Mouse (Mus musculus) embryonic stem cell, embryonic (primary cell): Measurements from ENCODE around the gene Zmynd8.

Experiments
- CTCF ChIA-PET, 4 experiments: fragments of 300-600 bp in 2 of 4; fragments of 350-600 bp in 2 of 4; sonication (Branson Sonifier 250); formaldehyde crosslinking; loops; one replicate each; lab custom pipeline; 2022; ENCODE audit warnings: inconsistent platforms in 2 of 4; lab: Charles Lee
- POLR2A ChIA-PET, 4 experiments: fragments of 300-600 bp in 2 of 4; fragments of 350-600 bp in 2 of 4; sonication (Branson Sonifier 250); formaldehyde crosslinking; loops; one replicate each; lab custom pipeline; 2022; ENCODE audit warnings: antibody characterized with exemption in 4 of 4, inconsistent platforms in 1 of 4; lab: Charles Lee

Zmynd8 gene

DNA sequence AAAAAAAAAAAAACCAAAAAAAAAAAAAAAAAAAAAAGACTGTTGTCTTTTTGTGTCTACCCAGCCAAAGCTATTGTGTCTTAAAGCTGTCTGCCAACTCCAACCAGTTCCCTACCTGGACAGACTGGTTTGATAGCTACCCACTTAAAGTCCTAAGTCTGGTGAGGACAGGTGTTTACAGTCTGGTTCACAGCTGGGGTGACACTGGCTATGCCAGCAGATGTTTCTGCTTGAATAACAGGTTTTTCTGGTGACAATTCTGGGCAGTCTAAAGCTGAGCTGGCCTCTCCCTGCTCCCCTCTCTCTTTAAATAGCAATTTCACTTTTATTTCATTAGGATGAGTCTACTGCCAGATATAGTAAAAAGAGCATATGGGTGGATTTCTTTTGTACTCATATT, 10.9 kb upstream of the Zmynd8 start:
- ChIA-PET CTCF (interaction anchor here in 3 of 4 experiments (0.6 to 2.8 kb wide), 6 partner anchors 15 to 797 kb away, joined by 3 to 8 read pairs (median 3); no protein-coding TSS in a partner anchor), POLR2A (interaction anchor here in 3 of 4 experiments (0.6 to 2.3 kb wide), 10 partner anchors 9 to 127 kb away, joined by 3 to 12 read pairs (median 5); partner anchors contain the start of gene Zmynd8 (in 1 of the 3))

DNA sequence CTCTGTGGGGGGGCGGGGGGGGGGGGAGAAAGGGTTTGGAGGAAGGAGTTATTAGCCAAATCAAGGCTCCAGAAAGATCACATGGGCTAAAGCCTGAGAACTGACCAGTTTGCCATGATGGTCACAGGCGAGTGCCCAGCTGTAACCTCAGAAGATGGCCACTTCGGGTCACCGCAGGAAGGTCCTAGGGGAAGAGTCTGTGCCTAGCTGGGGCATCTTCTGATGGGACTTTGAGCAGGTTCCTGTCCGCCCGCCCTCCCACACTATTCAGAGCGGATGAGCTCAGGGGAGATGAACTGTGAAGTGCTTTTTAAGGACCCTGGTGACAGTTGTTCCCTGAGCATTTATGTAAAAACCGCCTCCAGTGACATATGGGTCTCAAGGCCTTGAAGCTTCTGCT, 8.4 kb upstream of the Zmynd8 start:
- ChIA-PET POLR2A (interaction anchor here in 3 of 4 experiments (0.6 to 9.6 kb wide), 29 partner anchors 8 to 528 kb away, joined by 3 to 189 read pairs (median 6); partner anchors contain the start of gene Zmynd8 (in 2 of the 3)), CTCF (interaction anchor here in 3 of 4 experiments (0.6 to 3.5 kb wide), 6 partner anchors 13 to 496 kb away, joined by 3 to 16 read pairs (median 4); no protein-coding TSS in a partner anchor)

DNA sequence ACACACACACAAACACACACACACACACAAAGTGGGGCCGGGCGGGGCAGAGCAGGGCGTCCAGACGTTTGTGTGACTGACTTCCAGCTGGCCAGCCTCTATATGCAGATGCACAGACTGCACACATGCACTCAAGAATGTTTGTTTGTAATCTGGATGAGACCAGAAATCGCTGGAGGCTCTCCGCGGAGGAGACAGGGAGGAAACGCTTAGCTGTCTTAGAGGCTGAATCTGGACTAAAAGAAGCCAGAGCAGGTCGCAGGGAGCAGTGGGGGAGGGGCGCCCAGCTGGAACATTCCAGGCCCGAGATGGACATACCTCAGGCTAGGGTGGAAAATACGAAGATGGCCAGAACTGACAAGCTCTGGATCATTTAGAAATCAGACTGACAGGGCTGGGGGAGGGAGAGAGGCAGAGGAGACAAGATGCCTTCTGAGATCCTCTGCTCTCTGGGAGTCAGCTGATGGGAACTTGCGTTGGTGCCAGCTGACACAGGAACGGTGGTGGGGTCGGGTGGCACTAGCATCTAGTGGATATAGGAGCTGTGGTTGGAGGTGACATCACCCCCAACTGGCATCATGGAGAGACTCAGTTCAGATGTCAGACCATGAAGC, 7.6 kb upstream of the Zmynd8 start:
- ChIA-PET POLR2A (interaction anchor here in 3 of 4 experiments (0.5 to 9.6 kb wide), 41 partner anchors 8 to 571 kb away, joined by 3 to 189 read pairs (median 4); partner anchors contain the start of gene Zmynd8 (in 1 of the 3)), CTCF (interaction anchor here (0.6 to 3.5 kb wide), 15 partner anchors 11 to 120 kb away, joined by 3 to 16 read pairs (median 3); no protein-coding TSS in a partner anchor)

DNA sequence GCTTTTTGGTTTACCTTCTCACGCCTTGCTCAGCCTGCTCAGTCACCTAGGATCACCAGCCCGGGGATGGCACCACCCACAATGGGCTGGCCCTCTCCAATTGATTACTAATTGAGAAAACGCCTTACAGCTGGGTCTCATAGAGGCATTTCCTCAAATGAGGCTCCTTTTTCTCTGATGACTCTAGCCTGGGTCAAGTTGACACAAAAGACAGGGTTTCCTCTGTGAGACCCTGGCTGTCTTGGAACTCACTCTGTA, 2.2 kb upstream of the Zmynd8 start:
- ChIA-PET POLR2A (interaction anchor here in 3 of 4 experiments (0.7 to 9.6 kb wide), 16 partner anchors 9 to 135 kb away, joined by 3 to 189 read pairs (median 26); no protein-coding TSS in a partner anchor), CTCF (interaction anchor here in 1 of 4 experiments (1.1 to 3.6 kb wide), 4 partner anchors 15 to 92 kb away, joined by 3 to 28 read pairs (median 13); no protein-coding TSS in a partner anchor)

DNA sequence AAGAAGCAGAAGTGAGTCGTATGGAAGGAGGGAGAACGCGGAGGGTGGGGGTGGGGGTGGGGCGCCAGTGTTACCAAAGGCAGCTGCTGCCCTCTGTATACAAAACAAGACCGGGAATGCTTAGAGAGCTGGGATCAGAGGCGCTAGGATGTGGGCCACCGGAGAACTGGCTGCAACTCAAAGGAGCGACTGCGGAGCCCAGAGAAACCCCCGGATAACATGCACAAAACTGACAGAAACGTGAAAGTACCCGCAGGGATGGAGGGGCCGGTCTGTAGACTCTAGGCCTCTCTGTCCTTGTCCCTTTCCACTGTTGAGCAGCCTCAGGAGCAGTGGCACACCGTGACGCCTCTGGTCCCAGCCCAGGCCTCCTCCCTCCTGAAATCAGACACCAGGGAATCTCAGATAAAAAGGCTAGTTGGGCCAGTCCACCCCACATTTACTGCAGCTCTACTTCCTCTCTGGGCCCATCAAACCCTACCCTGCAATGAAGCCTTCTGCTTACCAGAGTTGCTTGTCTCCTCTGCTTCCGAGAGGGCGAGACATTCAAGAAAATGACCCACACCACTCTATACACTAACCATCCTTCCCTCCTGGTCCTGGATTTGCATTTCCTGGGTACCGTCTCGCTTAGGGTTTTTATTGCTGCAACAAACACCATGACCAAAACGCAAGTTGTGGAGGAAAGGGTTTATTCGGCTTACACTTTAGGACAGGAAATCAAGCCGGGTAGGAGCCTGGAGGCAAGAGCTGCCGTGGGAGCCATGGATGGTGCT, 1.7 kb upstream of the Zmynd8 start:
- ChIA-PET POLR2A (interaction anchor here (0.5 to 9.6 kb wide), 44 partner anchors 8 to 883 kb away, joined by 3 to 189 read pairs (median 6); no protein-coding TSS in a partner anchor), CTCF (interaction anchor here in 3 of 4 experiments (0.6 to 3.6 kb wide), 14 partner anchors 14 to 115 kb away, joined by 3 to 28 read pairs (median 4); no protein-coding TSS in a partner anchor)

DNA sequence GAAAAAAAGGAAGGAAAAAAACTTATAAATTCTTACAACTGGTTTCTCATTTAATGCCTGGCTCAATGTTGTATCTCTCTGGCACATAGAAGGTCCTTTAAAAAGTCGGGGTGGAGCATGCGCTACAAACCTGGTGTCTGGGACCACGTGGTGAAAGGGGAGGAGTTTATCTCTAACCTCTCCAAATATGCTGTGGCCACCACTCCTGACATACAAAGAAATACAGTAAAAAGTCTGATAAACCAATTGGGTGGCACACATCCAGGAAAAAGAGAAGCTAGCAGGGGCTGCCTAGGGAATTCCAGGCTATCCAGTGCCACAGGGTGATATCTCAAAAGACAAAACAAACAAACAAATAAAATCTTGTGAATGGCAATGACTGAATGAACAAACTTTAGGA, 1.1 kb upstream of the Zmynd8 start:
- POLR2A ChIA-PET = interaction anchor here (0.5 to 9.6 kb wide), 44 partner anchors 8 to 121 kb away, joined by 3 to 189 read pairs (median 6); no protein-coding TSS in a partner anchor
- CTCF ChIA-PET = interaction anchor here (0.6 to 3.6 kb wide), 18 partner anchors 12 to 182 kb away, joined by 3 to 28 read pairs (median 4); no protein-coding TSS in a partner anchor

DNA sequence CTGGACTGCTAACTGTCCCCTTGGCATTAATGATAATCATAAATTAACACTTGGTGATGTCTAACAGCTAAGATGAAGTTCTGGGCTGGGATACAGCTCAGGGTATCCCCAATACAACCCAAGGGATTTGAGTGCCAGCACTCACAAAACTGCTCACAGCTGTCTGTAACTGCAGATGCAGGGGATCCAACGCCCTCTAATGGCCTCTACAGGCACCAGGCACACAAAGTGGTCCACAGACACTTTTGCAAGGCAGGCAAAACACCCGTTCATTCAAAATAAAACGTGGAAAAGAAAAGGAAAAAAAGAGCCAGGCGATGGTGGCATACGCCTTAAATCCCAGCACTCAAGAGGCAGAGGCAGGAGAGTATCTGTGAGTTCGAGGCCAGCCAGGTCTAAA, 658 bp upstream of the Zmynd8 start:
- POLR2A ChIA-PET = interaction anchor here (0.6 to 9.6 kb wide), 66 partner anchors 8 to 516 kb away, joined by 3 to 189 read pairs (median 6); partner anchors contain the start of gene Ncoa3 (in 1 of the 4)
- CTCF ChIA-PET = interaction anchor here (0.5 to 3.6 kb wide), 24 partner anchors 11 to 183 kb away, joined by 3 to 28 read pairs (median 5); no protein-coding TSS in a partner anchor

DNA sequence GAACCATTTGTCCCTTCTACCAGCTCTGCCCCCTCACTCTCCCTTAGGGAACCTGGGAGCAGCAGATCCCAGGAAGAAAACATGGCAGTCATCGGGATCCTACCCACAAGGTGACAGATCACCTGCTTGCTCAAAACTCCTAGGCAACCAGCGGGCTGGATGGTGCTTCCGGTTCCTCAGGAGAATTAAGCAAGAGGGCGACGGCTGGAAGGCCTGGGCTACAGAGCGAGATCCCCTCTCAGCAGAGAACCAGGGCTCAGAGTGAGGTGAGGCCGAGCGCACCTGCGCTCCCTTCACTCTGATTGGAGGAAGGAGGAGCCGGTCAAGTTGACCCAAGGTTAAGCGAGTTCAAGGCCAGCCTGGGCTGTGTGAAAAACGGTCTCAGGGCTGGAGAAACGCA, 2.6 kb downstream of the Zmynd8 start:
- POLR2A ChIA-PET = interaction anchor here in 3 of 4 experiments (0.9 to 5.2 kb wide), 29 partner anchors 8 to 95 kb away, joined by 3 to 62 read pairs (median 7); no protein-coding TSS in a partner anchor
- CTCF ChIA-PET = interaction anchor here in 2 of 4 experiments (0.5 to 1.6 kb wide), 6 partner anchors 10 to 135 kb away, joined by 3 read pairs; no protein-coding TSS in a partner anchor

DNA sequence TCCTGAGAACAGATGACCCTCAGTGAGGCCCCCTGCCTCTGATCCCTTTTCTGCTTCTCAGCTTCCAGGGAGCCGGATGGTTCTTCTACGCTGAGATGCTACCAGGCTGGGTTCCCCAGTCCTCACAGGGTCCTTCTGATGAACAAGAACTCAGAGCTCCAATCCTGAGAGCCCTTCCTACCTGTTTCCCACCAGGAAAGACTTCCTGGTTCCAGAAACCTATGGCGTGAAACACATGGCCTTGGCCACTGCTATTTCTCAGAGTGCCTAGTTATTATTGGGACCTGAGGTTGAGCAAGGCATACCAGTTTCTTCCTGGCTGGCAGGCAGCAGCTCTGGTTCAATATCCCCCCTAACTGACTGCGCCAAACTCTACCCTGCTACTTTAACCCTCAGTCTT, 3.1 kb downstream of the Zmynd8 start:
- ChIA-PET CTCF (interaction anchor here in 3 of 4 experiments (0.5 to 1.6 kb wide), 9 partner anchors 10 to 1487 kb away, joined by 3 to 20 read pairs (median 3); no protein-coding TSS in a partner anchor), POLR2A (interaction anchor here in 3 of 4 experiments (0.9 to 5.2 kb wide), 39 partner anchors 7 to 95 kb away, joined by 3 to 62 read pairs (median 6); no protein-coding TSS in a partner anchor)

DNA sequence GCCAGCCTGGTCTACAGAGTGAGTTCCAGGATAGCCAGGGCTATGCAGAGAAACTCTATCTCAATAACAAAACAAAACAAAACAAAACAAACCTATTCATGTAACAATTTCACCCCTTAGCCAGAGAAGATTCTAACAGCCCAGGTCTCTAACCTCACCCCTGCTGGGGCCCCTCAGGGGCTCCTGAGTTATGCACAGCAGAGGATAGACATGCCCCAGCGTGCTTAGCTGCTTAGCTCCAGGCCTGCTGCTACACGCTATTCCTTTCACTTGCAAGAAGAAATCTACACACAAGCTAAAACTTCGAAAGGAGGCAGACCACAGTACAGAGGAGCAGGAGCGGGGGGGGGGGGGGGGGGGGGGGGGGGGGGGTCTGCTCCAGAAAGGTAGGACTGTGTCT, 4.3 kb downstream of the Zmynd8 start:
- POLR2A ChIA-PET = interaction anchor here (0.5 to 5.2 kb wide), 46 partner anchors 8 to 1276 kb away, joined by 3 to 62 read pairs (median 4); no protein-coding TSS in a partner anchor
- CTCF ChIA-PET = interaction anchor here (0.6 to 1.3 kb wide), 13 partner anchors 9 to 118 kb away, joined by 3 to 6 read pairs (median 3); no protein-coding TSS in a partner anchor

DNA sequence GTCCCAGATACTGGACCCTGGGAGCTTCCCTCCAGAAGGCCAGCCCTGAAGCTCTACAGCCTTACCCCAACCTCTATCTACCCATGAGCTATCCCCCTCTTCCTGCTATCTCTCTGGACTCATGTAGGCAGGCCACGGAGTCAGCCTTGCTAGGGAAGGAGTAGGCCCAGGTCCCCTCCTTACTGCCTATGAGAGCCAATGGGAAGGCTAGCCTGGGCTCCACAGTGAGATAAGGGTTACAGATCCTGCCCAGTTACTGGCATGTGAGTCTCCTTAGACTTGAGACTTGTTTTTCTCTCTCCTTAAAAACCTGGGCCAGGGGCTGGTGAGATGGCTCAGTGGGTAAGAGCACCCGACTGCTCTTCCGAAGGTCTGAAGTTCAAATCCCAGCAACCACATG, 5.6 kb downstream of the Zmynd8 start:
- ChIA-PET POLR2A (interaction anchor here in 3 of 4 experiments (0.5 to 5.2 kb wide), 17 partner anchors 8 to 84 kb away, joined by 3 to 62 read pairs (median 4); no protein-coding TSS in a partner anchor), CTCF (interaction anchor here in 3 of 4 experiments (0.6 to 1.0 kb wide), 3 partner anchors 9 to 528 kb away, joined by 3 to 4 read pairs (median 3); no protein-coding TSS in a partner anchor)

DNA sequence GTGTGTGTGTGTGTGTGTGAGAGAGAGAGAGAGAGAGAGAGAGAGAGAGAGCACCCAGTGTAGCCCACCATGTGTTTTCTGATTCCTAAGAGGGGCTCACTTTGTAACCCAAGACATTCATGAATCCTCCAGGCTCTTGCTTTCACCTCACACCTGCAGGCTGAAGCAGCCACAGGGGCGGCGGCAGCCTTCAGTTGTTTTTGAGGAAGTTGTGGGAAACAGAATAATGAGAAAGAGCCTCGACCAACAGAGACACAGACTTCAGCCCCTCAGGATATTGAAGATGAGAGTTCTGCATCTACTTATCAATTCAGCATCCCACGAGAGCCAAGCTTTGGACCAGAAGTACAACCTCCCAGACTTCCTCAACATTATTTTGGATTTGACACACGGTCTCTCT, 6.2 kb downstream of the Zmynd8 start:
- ChIA-PET POLR2A (interaction anchor here in 3 of 4 experiments (0.5 to 5.2 kb wide), 16 partner anchors 7 to 83 kb away, joined by 3 to 62 read pairs (median 4); no protein-coding TSS in a partner anchor), CTCF (interaction anchor here in 2 of 4 experiments (0.8 to 1.0 kb wide), 2 partner anchors 8 to 12 kb away, joined by 3 read pairs; no protein-coding TSS in a partner anchor)

DNA sequence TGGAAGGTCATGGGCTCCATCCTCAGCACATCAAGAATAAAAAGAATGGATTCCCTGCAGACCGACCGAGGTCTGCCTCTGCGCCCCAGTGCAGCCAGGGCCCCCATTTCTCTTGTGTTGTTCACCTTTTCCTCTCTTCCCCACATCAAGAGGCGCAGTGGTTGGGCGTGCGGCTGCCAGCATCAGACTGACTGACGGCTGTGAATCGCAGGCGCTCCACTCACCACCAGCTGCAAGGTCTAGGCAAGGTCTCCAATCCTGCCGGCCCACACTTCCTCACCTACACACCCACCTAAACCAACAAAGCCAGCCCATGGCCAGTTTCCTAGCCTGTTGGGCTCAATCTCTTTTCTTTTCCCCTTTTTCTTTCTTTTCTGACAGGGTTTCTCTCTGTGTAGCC, 8.4 kb downstream of the Zmynd8 start:
- ChIA-PET POLR2A (interaction anchor here in 3 of 4 experiments (0.6 to 13.2 kb wide), 31 partner anchors 8 to 265 kb away, joined by 3 to 195 read pairs (median 4); partner anchors contain the start of genes Zmynd8 (in 2 of the 3) and Sulf2 (in 1 of the 3)), CTCF (interaction anchor here in 3 of 4 experiments (0.7 to 2.1 kb wide), 9 partner anchors 33 to 1023 kb away, joined by 3 to 10 read pairs (median 3); partner anchors contain the start of gene Ncoa5 (in 1 of the 3))

DNA sequence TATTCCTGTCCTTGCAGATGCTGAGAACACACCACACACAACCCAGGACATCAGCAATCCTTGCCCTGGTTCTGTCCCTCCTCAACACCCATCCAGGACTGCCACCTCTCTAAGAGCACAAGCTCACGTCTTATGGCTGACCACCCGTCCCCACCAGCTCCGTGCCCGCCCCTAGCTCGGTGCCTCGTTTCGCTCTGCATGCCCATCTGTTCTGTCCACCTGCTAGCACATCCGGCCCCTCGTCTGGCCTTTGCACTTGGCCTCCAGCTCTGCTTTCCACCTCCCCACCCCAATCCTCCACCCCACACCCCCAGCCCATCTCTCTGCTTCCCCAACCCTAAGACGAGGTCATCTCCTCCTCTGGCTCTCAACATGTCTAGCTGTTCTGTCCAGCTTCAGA, 8.9 kb downstream of the Zmynd8 start:
- POLR2A ChIA-PET = interaction anchor here in 3 of 4 experiments (0.7 to 13.2 kb wide), 22 partner anchors 9 to 265 kb away, joined by 3 to 195 read pairs (median 4); partner anchors contain the start of genes Zmynd8 (in 2 of the 3) and Sulf2 (in 1 of the 3)
- CTCF ChIA-PET = interaction anchor here in 3 of 4 experiments (0.7 to 2.1 kb wide), 8 partner anchors 32 to 1022 kb away, joined by 3 to 10 read pairs (median 3); no protein-coding TSS in a partner anchor

DNA sequence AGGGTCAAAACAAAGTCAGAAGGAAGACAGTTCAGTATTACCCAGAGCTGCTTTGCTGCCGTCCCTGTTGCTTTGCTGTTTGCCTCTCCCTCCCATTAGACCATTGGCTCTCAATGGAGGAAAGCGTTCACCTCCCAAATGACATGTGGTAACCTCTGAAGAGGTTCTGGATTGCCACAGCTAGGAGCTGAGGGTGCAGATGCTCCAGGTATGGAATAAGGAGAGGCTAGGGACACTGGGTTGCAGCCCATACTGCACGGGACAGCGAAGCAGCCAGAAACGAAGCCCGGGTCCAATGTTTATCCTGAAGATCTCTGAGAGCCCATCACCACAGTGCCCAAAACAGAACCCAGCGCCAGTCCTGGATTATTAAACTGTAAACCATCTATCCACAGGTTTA, 9.6 kb downstream of the Zmynd8 start:
- CTCF ChIA-PET = interaction anchor here in 1 of 4 experiments (0.7 to 2.1 kb wide), 3 partner anchors 16 to 70 kb away, joined by 3 to 10 read pairs (median 4); no protein-coding TSS in a partner anchor
- POLR2A ChIA-PET = interaction anchor here in 3 of 4 experiments (0.7 to 13.2 kb wide), 15 partner anchors 9 to 1446 kb away, joined by 3 to 195 read pairs (median 9); partner anchors contain the start of gene Zmynd8 (in 2 of the 3)

DNA sequence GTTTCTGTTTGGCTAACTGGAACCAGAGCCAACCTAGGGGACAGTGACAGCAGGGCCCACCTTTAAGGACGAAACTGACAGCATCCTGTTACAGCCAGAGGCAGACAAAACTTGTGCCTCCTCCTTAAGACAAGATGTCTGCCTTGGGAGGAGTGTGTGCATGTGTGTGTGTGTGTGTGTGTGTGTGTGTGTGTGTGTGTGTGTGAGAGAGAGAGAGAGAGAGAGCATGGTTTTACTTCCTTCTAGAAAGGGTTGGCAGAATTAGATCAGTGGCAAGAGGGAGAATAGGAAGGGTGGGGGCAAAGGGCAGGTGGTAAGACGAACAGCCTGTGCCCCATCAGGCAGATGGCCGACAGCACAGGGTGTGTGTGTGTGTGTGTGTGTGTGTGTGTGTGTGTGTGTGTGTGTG, 10.0 kb downstream of the Zmynd8 start:
- ChIA-PET CTCF (interaction anchor here in 2 of 4 experiments (0.7 to 5.3 kb wide), 4 partner anchors 10 to 103 kb away, joined by 4 to 28 read pairs (median 6); partner anchors contain the start of gene Zmynd8 (in 2 of the 2)), POLR2A (interaction anchor here (0.7 to 13.2 kb wide), 17 partner anchors 7 to 1446 kb away, joined by 3 to 195 read pairs (median 22); partner anchors contain the start of gene Zmynd8 (in 2 of the 4))
